Mouse (Mus musculus) CH12.LX (cell line): ENCODE measurements around the gene Nom1. TPM values are rescaled to one million over a fixed set of nuclear protein-coding genes. Genes with fewer than 3 reads are reported as not detected.

ENCODE experiments used
- DNase-seq: peaks from one replicate; pipeline ENCODE4 v3.0.0-alpha.2; 2013; ENCODE audit errors: extremely low read depth
- H3K27ac ChIP-seq: 2 replicates; pipeline ENCODE4 v1.5.1; 2012; ENCODE audit warnings: low read depth, mild to moderate bottlenecking, control low read depth, moderate library complexity; ENCODE audit not compliant: insufficient read depth
- H3K27me3 ChIP-seq: replicated peaks from 2 replicates; pipeline ENCODE3; 2012; ENCODE audit warnings: inconsistent platforms
- H3K36me3 ChIP-seq, 2 experiments: replicated peaks in 1 of 2; 2 replicates each; pipeline versions ENCODE3 to v1.6.1; 2012; ENCODE audit warnings: inconsistent platforms in 1 of 2, low read length in 1 of 2, mild to moderate bottlenecking in 1 of 2, mixed read lengths in 1 of 2, moderate library complexity in 1 of 2; ENCODE audit not compliant: control insufficient read depth in 1 of 2, insufficient read depth in 1 of 2
- H3K4me1 ChIP-seq, 2 experiments: 2 replicates each; pipeline ENCODE4 v1.6.1; 2012; ENCODE audit warnings: inconsistent platforms in 1 of 2, moderate library complexity in 1 of 2; ENCODE audit not compliant: insufficient read depth in 2 of 2, control insufficient read depth in 1 of 2
- H3K4me2 ChIP-seq: 2 replicates; pipeline ENCODE4 v1.6.1; 2012; ENCODE audit warnings: low read depth, mild to moderate bottlenecking, control low read depth; ENCODE audit not compliant: poor library complexity, insufficient read depth, severe bottlenecking
- H3K4me3 ChIP-seq, 3 experiments: fragments of 150-350 bp in 1 of 3; sonication (generic) in 1 of 3; replicated peaks in 1 of 3; 2 replicates each; pipeline versions ENCODE3 to v1.5.1; 2011 to 2012; ENCODE audit warnings: low read depth in 2 of 3, low read length in 2 of 3, mild to moderate bottlenecking in 2 of 3, moderate library complexity in 2 of 3, control low read depth in 1 of 3, improper control_type of control experiment in 1 of 3, inconsistent platforms in 1 of 3, mixed read lengths in 1 of 3; ENCODE audit not compliant: poor library complexity in 1 of 3
- H3K79me2 ChIP-seq: replicated peaks from 2 replicates; pipeline ENCODE4 v1.6.1; 2012; ENCODE audit warnings: mild to moderate bottlenecking, moderate library complexity; ENCODE audit not compliant: control insufficient read depth, poor library complexity, insufficient read depth, severe bottlenecking; ENCODE audit errors: extremely low read depth
- H3K9ac ChIP-seq: 2 replicates; pipeline ENCODE4 v1.6.1; 2012; ENCODE audit warnings: low read depth, mild to moderate bottlenecking, control low read depth, moderate library complexity; ENCODE audit not compliant: insufficient read depth
- H3K9me3 ChIP-seq: replicated peaks from 2 replicates; pipeline ENCODE3; 2012; ENCODE audit warnings: low read length, inconsistent platforms, mixed read lengths
- BHLHE40 ChIP-seq: IDR thresholded peaks from 2 replicates; pipeline ENCODE4 v1.6.1; 2011; ENCODE audit warnings: mild to moderate bottlenecking, low read depth, low read length, improper control_type of control experiment
- CHD2 ChIP-seq: IDR thresholded peaks from 2 replicates; pipeline ENCODE4 v1.6.1; 2011; ENCODE audit warnings: low read length, improper control_type of control experiment
- CTCF ChIP-seq, 2 experiments: IDR thresholded peaks in 1 of 2; conservative IDR thresholded peaks in 1 of 2; 2 replicates each; pipeline ENCODE4 v1.5.1; 2011 to 2012; ENCODE audit warnings: low read depth in 2 of 2, low read length in 2 of 2, improper control_type of control experiment in 1 of 2, inconsistent platforms in 1 of 2, mild to moderate bottlenecking in 1 of 2, moderate library complexity in 1 of 2
- E2F4 ChIP-seq: IDR thresholded peaks from 2 replicates; pipeline ENCODE4 v1.6.1; 2011; ENCODE audit warnings: low read depth, low read length, improper control_type of control experiment; ENCODE audit not compliant: insufficient replicate concordance
- ELF1 ChIP-seq: IDR thresholded peaks from 2 replicates; pipeline ENCODE4 v1.6.1; 2014; ENCODE audit warnings: low read depth, mild to moderate bottlenecking, inconsistent platforms, low read length, improper control_type of control experiment
- GABPA ChIP-seq: IDR thresholded peaks from 2 replicates; pipeline ENCODE4 v1.6.1; 2012; ENCODE audit warnings: low read depth, low read length, improper control_type of control experiment, inconsistent platforms; ENCODE audit not compliant: insufficient replicate concordance
- HCFC1 ChIP-seq: IDR thresholded peaks from 2 replicates; pipeline ENCODE4 v1.6.1; 2012; ENCODE audit warnings: low read depth, mild to moderate bottlenecking, inconsistent platforms, low read length, improper control_type of control experiment
- JUND ChIP-seq: conservative IDR thresholded peaks from 2 replicates; pipeline ENCODE4 v1.6.1; 2011; ENCODE audit warnings: low read depth, low read length, improper control_type of control experiment
- MAX ChIP-seq: IDR thresholded peaks from 2 replicates; pipeline ENCODE4 v1.6.1; 2011; ENCODE audit warnings: low read length, improper control_type of control experiment
- MAZ ChIP-seq: IDR thresholded peaks from 2 replicates; pipeline ENCODE4 v1.6.1; 2012; ENCODE audit warnings: low read depth, mild to moderate bottlenecking, inconsistent platforms, low read length, improper control_type of control experiment, moderate library complexity
- MEF2A ChIP-seq: IDR thresholded peaks from 2 replicates; pipeline ENCODE4 v1.6.1; 2014; ENCODE audit warnings: low read depth, mild to moderate bottlenecking, inconsistent platforms, low read length, improper control_type of control experiment, borderline replicate concordance
- MYC ChIP-seq: IDR thresholded peaks from 2 replicates; pipeline ENCODE4 v1.6.1; 2011; ENCODE audit warnings: low read depth, mild to moderate bottlenecking, improper control_type of control experiment, low read length
- NRF1 ChIP-seq: IDR thresholded peaks from 2 replicates; pipeline ENCODE4 v1.6.1; 2014; ENCODE audit warnings: low read depth, mild to moderate bottlenecking, inconsistent platforms, low read length, improper control_type of control experiment, moderate library complexity
- PAX5 ChIP-seq: IDR thresholded peaks from 2 replicates; pipeline ENCODE4 v1.6.1; 2012; ENCODE audit warnings: low read length, inconsistent platforms, mixed read lengths
- POLR2AphosphoS2 ChIP-seq: IDR thresholded peaks from 2 replicates; pipeline ENCODE4 v1.6.1; 2011; ENCODE audit warnings: low read depth, low read length, improper control_type of control experiment
- RAD21 ChIP-seq: IDR thresholded peaks from 2 replicates; pipeline ENCODE4 v1.6.1; 2011; ENCODE audit warnings: low read depth, mild to moderate bottlenecking, low read length, improper control_type of control experiment, moderate library complexity
- USF1 ChIP-seq: IDR thresholded peaks from 2 replicates; pipeline ENCODE4 v1.6.1; 2014; ENCODE audit warnings: low read depth, mild to moderate bottlenecking, inconsistent platforms, low read length, improper control_type of control experiment
- ZKSCAN1 ChIP-seq: IDR thresholded peaks from 2 replicates; pipeline ENCODE4 v1.6.1; 2012; ENCODE audit warnings: low read depth, inconsistent platforms, low read length, improper control_type of control experiment, borderline replicate concordance
- ZNF384 ChIP-seq: IDR thresholded peaks from 2 replicates; pipeline ENCODE4 v1.6.1; 2012; ENCODE audit warnings: low read depth, low read length, improper control_type of control experiment, inconsistent platforms
- dilution Hi-C: fragments of 300-500 bp; cut with MboI; formaldehyde crosslinking; loops from 2 replicates; pipeline ENCODE4 v1.14.3; 2020; ENCODE audit warnings: low sequenced_read_pairs; ENCODE audit not compliant: extremely low pct_unique_long_range_greater_than_20kb, extremely low pct_ligation_motif_present
- in situ Hi-C: fragments of 300-500 bp; cut with MboI; formaldehyde crosslinking; loops from 3 replicates; pipeline ENCODE4 v1.14.3; 2019; ENCODE audit warnings: low sequenced_read_pairs, low pct_ligation_motif_present, low pct_unique_long_range_greater_than_20kb, mixed read lengths
- polyA plus RNA-seq: library from polyadenylated mRNA; unstranded; fragments of >175 nt; gene quantifications from 2 replicates; pipeline ENCODE4 v1.2.1, GENCODE M21; 2012; ENCODE audit warnings: low read depth; ENCODE audit not compliant: insufficient read length
- total RNA-seq, 2 experiments: library from RNA; depleted of rRNA; stranded (reverse); fragments of 300-350 nt in 1 of 2; fragments of >200 nt in 1 of 2; gene quantifications; 2 replicates each; pipeline ENCODE4 v1.2.3; 2012 to 2014

The Nom1 gene
- total and polyA plus RNA-seq, 3 experiments, result 23.7 to 30.6 (median 28.6) TPM

DNA sequence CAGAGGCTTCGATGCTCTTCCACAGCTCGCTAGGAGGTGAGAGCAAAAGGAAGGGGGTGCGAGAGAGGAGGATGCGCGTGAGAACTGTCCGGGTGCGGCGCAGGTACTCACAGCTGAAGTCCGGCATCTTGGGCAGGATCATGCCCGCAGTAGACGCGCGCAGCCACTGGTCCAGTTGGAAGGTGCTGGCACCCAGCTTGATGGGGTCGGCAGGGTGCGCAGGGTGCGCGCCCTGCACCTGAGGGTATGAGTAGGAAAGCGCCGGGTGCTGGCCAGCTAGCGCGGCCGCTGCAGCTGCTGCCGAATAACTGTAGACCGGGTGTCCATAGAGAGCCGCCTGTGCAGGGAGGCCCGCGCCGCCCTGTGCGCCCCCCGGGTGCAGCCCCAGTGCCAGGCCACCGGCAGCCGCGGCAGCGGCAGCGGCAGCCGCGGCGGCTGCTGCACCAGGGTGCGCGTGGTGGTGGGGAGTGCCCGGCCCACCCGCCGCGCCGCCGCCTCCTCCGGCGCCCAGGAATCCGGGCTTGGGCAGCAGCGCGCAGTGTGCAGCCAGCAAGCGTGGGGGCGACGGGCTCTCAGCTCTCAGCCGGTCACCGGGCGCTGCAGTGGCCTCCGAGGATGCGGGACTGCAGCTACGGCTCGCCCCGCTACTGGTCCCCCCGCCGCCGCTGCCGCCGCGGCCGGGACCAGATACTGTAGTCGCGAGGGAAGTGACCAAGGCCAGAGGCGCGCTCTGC, 43.2 kb downstream of the Nom1 start:
- peaks cover 2 to 14% of the 10 kb centered on the region in 2 experiments; a peak in 2 of 4 replicates for H3K4me1 ChIP-seq
- no peak for DNase-seq
- dilution Hi-C loops, result no loop called here
- H3K27me3 ChIP-seq, result no peaks in the 10 kb centered on the region
- H3K4me3 ChIP-seq, result no peak overlapping the region
- no peak for TF ChIP-seq ZKSCAN1
- TF ChIP-seq MAZ, result no peak
- no peak for TF ChIP-seq NRF1
- TF ChIP-seq MYC, result no peak
- TF ChIP-seq RAD21, result no peak
- TF ChIP-seq CTCF (conservative IDR thresholded peaks at IDR 0.05 in 1 of 2, IDR thresholded peaks at IDR 0.05 in 1 of 2; ENCODE audit: low read depth in 2 of 2, low read length in 2 of 2), result no peak
- TF ChIP-seq, all 38 proteins: peak for 0
- Histone ChIP-seq H3K27ac (no peak overlapping the region), H3K4me2 (no peak overlapping the region), H3K36me3 (no peaks in the 10 kb centered on the region), H3K9ac (no peak overlapping the region), H3K9me3 (peaks cover 10% of the 10 kb centered on the region), H3K79me2 (no peaks in the 10 kb centered on the region)
- in situ Hi-C loops, result no loop called here

GRCm38 (mm10) chr5:29478208-29479197, 44.0 kb downstream of the Nom1 start, which contains the start of gene Mnx1:
Gene Mnx1, minus strand, starts transcription at chr5:29478470.
- H3K4me1 ChIP-seq, result peaks cover 2 to 18% of the 10 kb centered on the region in 2 experiments; a peak in 3 of 4 replicates
- H3K79me2 ChIP-seq, result no peaks in the 10 kb centered on the region
- dilution Hi-C loops (no loop called here), in situ Hi-C loops (no loop called here)
- H3K27me3 ChIP-seq, result no peaks in the 10 kb centered on the region
- TF ChIP-seq POLR2AphosphoS2, result no peak
- TF ChIP-seq BHLHE40, result no peak
- TF ChIP-seq CHD2, result no peak
- no peak for TF ChIP-seq HCFC1
- no peak for TF ChIP-seq ZKSCAN1
- no peak for TF ChIP-seq ZNF384
- TF ChIP-seq E2F4, result no peak
- TF ChIP-seq PAX5, result no peak
- no peak for TF ChIP-seq MEF2A
- no peak for TF ChIP-seq USF1
- TF ChIP-seq ELF1, result no peak
- TF ChIP-seq RAD21, result no peak
- no peak for TF ChIP-seq JUND
- TF ChIP-seq MAX, result no peak
- no peak for TF ChIP-seq GABPA
- no peak for TF ChIP-seq MYC
- no peak for DNase-seq
- no peak within 1 kb of the TSS for H3K27ac ChIP-seq
- no peak within 1 kb of the TSS for H3K4me3 ChIP-seq
- no peaks in the 10 kb centered on the region for H3K36me3 ChIP-seq
- H3K9me3 ChIP-seq, result peaks cover 10% of the 10 kb centered on the region
- H3K9ac ChIP-seq, result no peak within 1 kb of the TSS
- H3K4me2 ChIP-seq, result no peak within 1 kb of the TSS
